Comparison of ENCODE assay signal across 25 mouse cellular contexts in the genomic region with DNA sequence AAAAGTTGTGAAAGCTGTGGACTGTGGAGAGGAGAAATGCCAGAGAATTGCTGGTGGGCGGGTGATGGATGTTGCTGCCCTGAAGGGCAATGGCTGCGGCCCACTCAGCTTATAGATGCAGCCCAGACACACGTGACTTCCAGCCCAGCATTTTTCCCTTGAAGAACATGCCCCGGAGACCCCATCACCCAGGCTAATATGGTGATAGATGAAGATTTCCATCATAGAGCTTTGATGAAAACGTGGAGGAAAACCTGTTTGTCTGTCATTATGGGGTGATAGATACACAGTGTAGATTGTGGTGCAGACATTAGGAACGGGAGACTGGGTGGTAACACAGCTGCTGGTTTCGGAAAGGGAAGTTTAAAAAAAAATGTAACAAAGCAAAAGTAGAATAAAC. TPM values are rescaled to one million over a fixed set of nuclear protein-coding genes. Genes with fewer than 3 reads are reported as not detected.
DNase-seq lines count a peak whose midpoint lies in the region; ATAC-seq and TF ChIP-seq lines count a peak whose summit lies in the region.
"Had no signal": no experiment of that assay in that cellular context is flagged by ENCODE, and none has a peak within 500 bp of the region (broad histone marks: within the 10 kb centered on the region; RNA-seq: fewer than 3 reads in every experiment).

No protein-coding gene starts in this region.

- H3K27ac ChIP-seq in lung, embryonic 14.5 days (ENCODE audit: low read depth) = no peak overlapping the region
- H3K27ac ChIP-seq in lung, embryonic 16.5 days (ENCODE audit: low read length) = no peak overlapping the region
- H3K27ac ChIP-seq: embryonic facial prominence, embryonic 10.5 days; embryonic facial prominence, embryonic 12.5 days; forebrain, embryonic 13.5 days; forebrain, embryonic 15.5 days had no signal

- H3K4me3 ChIP-seq in lung, embryonic 14.5 days (ENCODE audit: low read depth, low read length) = no peak overlapping the region
- H3K4me3 ChIP-seq in lung, embryonic 16.5 days (ENCODE audit: low read length) = no peak overlapping the region
- H3K4me3 ChIP-seq: embryonic facial prominence, embryonic 10.5 days; embryonic facial prominence, embryonic 12.5 days; forebrain, embryonic 13.5 days; forebrain, embryonic 15.5 days had no signal

- no peaks in the 10 kb centered on the region for H3K36me3 ChIP-seq in lung, embryonic 14.5 days (ENCODE audit: insufficient read depth)
- no peaks in the 10 kb centered on the region for H3K36me3 ChIP-seq in lung, embryonic 16.5 days (ENCODE audit: control insufficient read depth, insufficient read depth, low read length)
- H3K36me3 ChIP-seq: embryonic facial prominence, embryonic 10.5 days; embryonic facial prominence, embryonic 12.5 days; forebrain, embryonic 15.5 days had no signal

- no peak for TF ChIP-seq CTCF in lung, embryonic 14.5 days (IDR thresholded peaks at IDR 0.05; ENCODE audit: low read depth)

- H3K4me1 ChIP-seq in lung, embryonic 14.5 days (ENCODE audit: insufficient read depth) = no peaks in the 10 kb centered on the region
- H3K4me1 ChIP-seq in lung, embryonic 16.5 days (replicated peaks; ENCODE audit: control insufficient read depth, insufficient read depth, low read length) = no peaks in the 10 kb centered on the region
- H3K4me1 ChIP-seq: forebrain, embryonic 13.5 days; forebrain, embryonic 15.5 days had no signal

- intact Hi-C loops in heart, postnatal 14 days (cut with DNase I) = no loop called here

- peak; percentile 88 for ATAC-seq in lung, embryonic 14.5 days (ENCODE audit: insufficient read depth)
- peak; percentile 79 for ATAC-seq in lung, embryonic 16.5 days (ENCODE audit: low read depth)
- no peak for ATAC-seq in CD4-positive, CD25-positive, alpha-beta regulatory T cell, adult 4 months
- ATAC-seq: forebrain, embryonic 13.5 days; forebrain, embryonic 15.5 days had no signal

- no peak overlapping the region for H3K9ac ChIP-seq in lung, embryonic 14.5 days
- no peak overlapping the region for H3K9ac ChIP-seq in lung, embryonic 16.5 days (ENCODE audit: low read length)
- H3K9ac ChIP-seq: embryonic facial prominence, embryonic 12.5 days; forebrain, embryonic 13.5 days; forebrain, embryonic 15.5 days had no signal

- 33% methylated on average over 7 of the region's 7 CpGs for WGBS in lung, embryonic 14.5 days
- 50% methylated on average over 7 of the region's 7 CpGs for WGBS in lung, embryonic 16.5 days

- no peaks in the 10 kb centered on the region for H3K27me3 ChIP-seq in lung, embryonic 14.5 days (ENCODE audit: insufficient read depth, low read length)
- H3K27me3 ChIP-seq in lung, embryonic 16.5 days (ENCODE audit: control insufficient read depth, insufficient read depth, low read depth, low read length) = no peaks in the 10 kb centered on the region
- H3K27me3 ChIP-seq: embryonic facial prominence, embryonic 12.5 days; forebrain, embryonic 13.5 days; forebrain, embryonic 15.5 days had no signal

- DNase-seq in heart, adult 11 months = peak; percentile 67
- DNase-seq in heart, postnatal 14 days = no peak
- peak; percentile 59 for DNase-seq in lung, embryonic 14.5 days
- no peak for DNase-seq in lung, postnatal 25 days (ENCODE audit: low spot score)
- DNase-seq in lung, adult 18-20 months = no peak
- peak; percentile 16 for DNase-seq in forelimb bud, embryonic 11.5 days (ENCODE audit: low read depth, low spot score)
- DNase-seq: adrenal gland, adult 2 months; adrenal gland, postnatal 10 days; adrenal gland, postnatal 25 days; B cell, adult 2 months; cerebellum, adult 11 months; cerebellum, adult 18-20 months; cerebellum, adult 8-10 months; cerebellum, adult 9-11 months; cerebellum, postnatal 25 days had no signal

- no peaks in the 10 kb centered on the region for H3K9me3 ChIP-seq in lung, embryonic 14.5 days (ENCODE audit: low read depth, low read length)
- H3K9me3 ChIP-seq in lung, embryonic 16.5 days (ENCODE audit: control insufficient read depth, low read length) = no peaks in the 10 kb centered on the region
- H3K9me3 ChIP-seq: embryonic facial prominence, embryonic 10.5 days; embryonic facial prominence, embryonic 12.5 days; forebrain, embryonic 13.5 days; forebrain, embryonic 15.5 days had no signal

- no peak overlapping the region for H3K4me2 ChIP-seq in lung, embryonic 14.5 days
- no peak overlapping the region for H3K4me2 ChIP-seq in lung, embryonic 16.5 days (ENCODE audit: low read depth, low read length)
- H3K4me2 ChIP-seq: embryonic facial prominence, embryonic 12.5 days; forebrain, embryonic 13.5 days; forebrain, embryonic 15.5 days had no signal

RNA-seq across cellular contexts. Expression of gene Fam216b, which starts 31.4 kb away (rescaled TPM):
- under 1 TPM in 1 of 2 experiments, not detected in 1; 0.67 TPM for total RNA-seq in heart, postnatal 14 days (2021)
- polyA plus RNA-seq in lung, embryonic 14.5 days (2014; fragmentation: Nextera tagmentation; extraction: Ambion mirVana) = not detected in 2 replicates
- 0.59 and 1.9 TPM in 2 replicates for polyA plus RNA-seq in lung, embryonic 16.5 days (2015; fragmentation: Nextera tagmentation; extraction: Ambion mirVana)
- polyA plus RNA-seq in CD4-positive, CD25-positive, alpha-beta regulatory T cell, adult 4 months (2017; shearing (Covaris generic)) = not detected
- total RNA-seq: adrenal gland, adult 2 months; adrenal gland, postnatal 10 days; adrenal gland, postnatal 25 days; adrenal gland, postnatal 4 days; ES-E14; MEL had no signal
- polyA plus RNA-seq: adrenal gland, adult 2 months; embryonic facial prominence, embryonic 10.5 days; embryonic facial prominence, embryonic 12.5 days; forebrain, embryonic 11.5 days; forebrain, embryonic 13.5 days had no signal

Comparison
In these comparisons a context has a peak if more than half of its experiments do, and no peak if none do; other contexts are left out.
1. DNase-seq: peak in heart, adult 11 months (single experiment), lung, embryonic 14.5 days (single experiment) and forelimb bud, embryonic 11.5 days (single experiment); none in heart, postnatal 14 days (0 of 2), lung, postnatal 25 days (single experiment) and lung, adult 18-20 months (0 of 2).